Mouse (Mus musculus) hindbrain, embryonic 11.5 days (tissue): Measurements from ENCODE around the gene Sugt1. TPM values are rescaled to one million over a fixed set of nuclear protein-coding genes. Genes with fewer than 3 reads are reported as not detected.

ENCODE experiments used
- ATAC-seq: fragments of 200-750 bp; cut with Nextera tagmentation; 2 replicates; pipeline ENCODE4 v1.8.0; 2017; ENCODE audit warnings: mild to moderate bottlenecking, moderate TSS enrichment, moderate library complexity; ENCODE audit not compliant: low FRiP score
- DNase-seq: peaks from one replicate; pipeline ENCODE4 v3.0.0-alpha.2; 2015; ENCODE audit warnings: low spot score
- H3K27ac ChIP-seq: fragments of 300-500 bp; sonication (generic); 2 replicates; pipeline ENCODE4 v1.5.1; 2014; ENCODE audit warnings: mild to moderate bottlenecking, low read depth, low read length
- H3K27me3 ChIP-seq: fragments of 300-500 bp; sonication (generic); 2 replicates; pipeline ENCODE4 v1.6.1; 2014; ENCODE audit warnings: mild to moderate bottlenecking, low read length, moderate library complexity, mixed read lengths; ENCODE audit not compliant: control insufficient read depth, insufficient read depth
- H3K36me3 ChIP-seq: fragments of 300-500 bp; sonication (generic); 2 replicates; pipeline ENCODE4 v1.6.1; 2014; ENCODE audit warnings: mild to moderate bottlenecking, low read length, moderate library complexity, mixed read lengths; ENCODE audit not compliant: control insufficient read depth, insufficient read depth
- H3K4me1 ChIP-seq: fragments of 300-500 bp; sonication (generic); replicated peaks from 2 replicates; pipeline ENCODE4 v1.6.1; 2014; ENCODE audit warnings: low read length, mixed read lengths; ENCODE audit not compliant: control insufficient read depth, insufficient read depth
- H3K4me2 ChIP-seq: fragments of 300-500 bp; sonication (generic); replicated peaks from 2 replicates; pipeline ENCODE4 v1.6.1; 2014; ENCODE audit warnings: mild to moderate bottlenecking, low read depth, low read length
- H3K4me3 ChIP-seq: fragments of 300-500 bp; sonication (generic); 2 replicates; pipeline ENCODE4 v1.5.1; 2014; ENCODE audit warnings: low read depth, low read length
- H3K9ac ChIP-seq: fragments of 300-500 bp; sonication (generic); 2 replicates; pipeline ENCODE4 v1.6.1; 2014; ENCODE audit warnings: low read depth, low read length
- H3K9me3 ChIP-seq: fragments of 300-500 bp; sonication (generic); 2 replicates; pipeline ENCODE4 v1.6.1; 2016; ENCODE audit warnings: low read length; ENCODE audit not compliant: control insufficient read depth
- WGBS: fragments of 180-500 bp; shearing (Covaris S2); extraction: QIAGEN DNeasy Blood & Tissue Kit; methylation state at CpG from one replicate; pipeline ENCODE4 v1.1.7; 2014; 5-methylcytosine and 5-hydroxymethylcytosine counted together
- polyA plus RNA-seq: library from polyadenylated mRNA; unstranded; fragments of >200 nt; fragmentation: Nextera tagmentation; extraction: Ambion mirVana; gene quantifications from 2 replicates; pipeline ENCODE4 v1.2.1, GENCODE M21; 2014

Gene Sugt1
- polyA plus RNA-seq, 1 experiment from 2014 or later: 165 TPM

DNA sequence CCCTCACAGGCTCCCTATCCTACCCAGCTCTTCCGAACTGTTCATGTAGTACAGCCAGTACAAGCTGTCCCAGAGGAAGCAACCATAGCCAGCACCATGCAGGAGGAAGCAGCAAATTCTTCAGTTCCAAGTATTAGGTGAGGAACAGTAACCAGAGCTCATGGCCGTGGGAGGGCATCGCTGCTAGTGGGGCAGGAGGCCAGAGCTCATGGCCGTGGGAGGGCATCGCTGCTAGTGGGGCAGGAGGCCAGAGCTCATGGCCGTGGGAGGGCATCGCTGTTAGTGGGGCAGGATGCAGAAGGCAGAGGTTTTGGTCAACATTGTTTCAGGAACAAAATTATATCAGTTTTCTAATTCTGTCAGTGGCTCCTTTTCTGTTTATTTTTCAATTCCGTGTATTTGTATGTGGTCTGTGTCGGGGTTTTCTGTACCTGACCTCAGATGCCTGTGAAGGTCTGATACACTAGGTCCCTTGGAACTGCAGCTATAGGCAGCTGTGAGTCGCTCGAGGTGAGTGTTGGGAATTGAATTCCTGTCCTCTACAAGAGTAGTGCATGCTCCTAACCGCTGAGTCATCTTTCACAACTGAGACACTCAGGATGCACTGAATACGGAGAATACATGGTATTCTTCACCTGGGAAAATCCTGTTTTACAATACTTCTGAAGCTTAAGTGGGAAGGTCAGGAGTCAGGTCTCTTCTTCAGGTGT, 13.9 kb upstream of the Sugt1 start:
- DNase-seq (no peak), ATAC-seq (no peak)
- WGBS: 91% methylated on average over 13 of the region's 13 CpGs
- no peak overlapping the region for H3K9ac ChIP-seq
- no peaks in the 10 kb centered on the region for H3K27me3 ChIP-seq
- H3K27ac ChIP-seq: no peak overlapping the region
- H3K36me3 ChIP-seq: no peaks in the 10 kb centered on the region
- no peaks in the 10 kb centered on the region for H3K9me3 ChIP-seq
- H3K4me2 ChIP-seq: no peak overlapping the region
- H3K4me1 ChIP-seq: no peaks in the 10 kb centered on the region
- H3K4me3 ChIP-seq: no peak overlapping the region

DNA sequence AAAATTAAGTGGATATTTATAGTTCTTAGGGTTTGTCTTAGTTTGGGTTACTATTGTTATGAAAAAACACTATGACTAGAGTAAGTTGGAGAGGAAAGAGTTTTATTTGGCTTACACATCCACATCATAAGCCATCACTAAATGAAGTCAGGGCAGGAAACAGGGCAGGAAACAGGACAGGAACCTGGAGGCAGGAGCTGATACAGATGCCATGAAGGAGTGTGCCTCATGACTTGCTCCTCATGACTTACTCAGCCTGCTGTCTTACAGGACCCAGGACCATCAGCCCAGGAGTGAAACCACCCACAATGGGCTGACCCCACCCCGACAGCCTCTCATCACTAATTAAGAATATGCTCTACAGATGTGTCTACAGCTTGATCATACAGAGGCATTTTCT, 13.1 kb upstream of the Sugt1 start:
- WGBS: 93% methylated on average over 1 of the region's 1 CpGs
- Histone ChIP-seq H3K27me3 (no peaks in the 10 kb centered on the region), H3K4me2 (no peak overlapping the region), H3K27ac (no peak overlapping the region), H3K4me3 (no peak overlapping the region), H3K9ac (no peak overlapping the region), H3K4me1 (no peaks in the 10 kb centered on the region), H3K9me3 (no peaks in the 10 kb centered on the region), H3K36me3 (no peaks in the 10 kb centered on the region)
- DNase-seq (no peak), ATAC-seq (no peak)

DNA sequence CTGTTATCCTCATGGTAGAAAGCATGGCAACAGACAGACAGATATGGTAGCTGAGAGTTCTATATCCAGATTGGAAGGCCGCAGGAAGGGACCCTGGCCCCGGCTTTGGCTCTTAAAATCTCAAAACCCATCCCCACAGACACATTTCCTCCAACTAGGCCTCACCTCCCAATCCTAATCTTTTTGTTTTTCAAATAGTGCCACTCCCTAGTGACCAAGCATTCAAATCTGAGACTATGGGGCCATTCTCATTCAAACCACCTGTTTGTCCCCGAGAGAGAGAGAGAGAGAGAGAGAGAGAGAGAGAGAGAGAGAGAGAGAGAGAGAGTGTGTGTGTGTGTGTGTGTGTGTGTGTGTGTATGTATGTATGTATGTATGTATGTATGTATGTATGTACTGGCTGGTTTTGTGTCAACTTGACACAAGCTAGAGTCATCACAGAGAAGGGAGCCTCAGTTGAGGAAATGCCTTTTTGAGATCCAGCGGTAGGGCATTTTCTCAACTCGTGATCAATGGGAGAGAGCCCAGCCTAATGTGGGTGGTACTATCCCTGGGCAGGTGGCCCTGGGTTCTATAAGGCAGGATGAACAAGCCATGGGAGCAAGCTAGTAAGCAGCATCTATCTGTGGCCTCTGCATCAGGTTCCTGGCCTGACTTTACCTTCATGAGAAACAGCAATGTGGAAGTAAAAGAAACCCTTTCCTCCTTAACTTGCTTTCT, 3.8 kb upstream of the Sugt1 start:
- no peak for ATAC-seq
- Histone ChIP-seq H3K27me3 (no peaks in the 10 kb centered on the region), H3K9ac (no peak overlapping the region), H3K4me3 (no peak overlapping the region), H3K27ac (no peak overlapping the region), H3K4me1 (peaks cover 2% of the 10 kb centered on the region; the same call in 1 of the 2 replicates), H3K36me3 (no peaks in the 10 kb centered on the region), H3K4me2 (no peak overlapping the region), H3K9me3 (no peaks in the 10 kb centered on the region)
- DNase-seq: no peak
- 80% methylated on average over 5 of the region's 5 CpGs for WGBS

DNA sequence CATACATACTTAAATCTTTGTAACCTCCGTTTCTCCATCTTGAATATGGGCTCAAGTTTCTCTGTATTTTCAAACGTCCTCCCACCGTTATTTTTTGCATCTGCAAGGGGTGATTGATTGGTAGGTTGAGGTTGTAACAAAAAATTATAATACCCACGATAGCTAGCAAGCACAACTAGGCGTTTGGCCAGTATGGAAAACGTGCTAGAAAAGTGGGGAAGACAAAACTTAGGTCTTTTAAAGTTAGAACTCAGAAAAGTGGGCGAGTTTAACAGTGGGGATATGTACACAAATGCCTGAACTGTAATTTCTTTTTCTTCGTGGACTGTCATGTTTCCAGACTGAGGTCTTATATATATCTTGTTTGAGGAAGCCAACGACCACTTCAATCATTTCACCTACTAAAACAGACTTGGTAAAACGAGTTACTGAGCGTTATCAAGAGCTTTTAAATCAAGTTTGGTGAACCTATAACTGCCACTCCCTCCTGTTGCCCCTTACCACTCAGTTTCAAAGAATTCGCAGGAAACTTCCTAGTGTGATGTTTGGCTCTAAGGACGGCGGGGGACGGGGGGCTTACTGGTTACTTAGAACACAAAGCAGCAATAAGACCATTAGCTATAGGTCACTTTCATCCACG, 872 bp upstream of the Sugt1 start:
- peak; percentile 14 for DNase-seq
- peaks cover 3% of the 10 kb centered on the region; the same call in 1 of the 2 replicates for H3K4me1 ChIP-seq

DNA sequence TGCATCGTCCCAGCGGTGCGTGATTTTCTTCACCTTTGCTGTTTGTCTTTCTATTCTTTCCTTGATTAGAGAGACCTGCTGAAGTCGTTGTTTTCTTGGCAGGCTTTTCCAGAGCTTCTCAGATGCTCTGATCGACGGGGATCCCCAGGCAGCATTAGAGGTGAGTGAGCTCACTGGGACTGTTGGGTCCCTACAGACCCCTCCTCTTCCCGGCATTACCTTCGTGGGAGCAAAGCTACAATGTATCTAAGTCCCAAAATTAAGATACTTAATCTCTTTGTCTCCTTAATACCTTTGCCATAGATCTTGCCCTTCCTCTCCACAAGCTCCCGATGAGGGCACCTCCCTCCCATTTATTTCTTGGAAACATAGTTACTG, 350 bp downstream of the Sugt1 start:
- Histone ChIP-seq H3K4me1 (peaks cover 3% of the 10 kb centered on the region; the same call in 1 of the 2 replicates), H3K36me3 (no peaks in the 10 kb centered on the region), H3K27ac (0 out of 2 replicates have a peak overlapping the region, but pooled peaks have one; percentile 30), H3K9ac (peak overlapping the region; percentile 75), H3K9me3 (no peaks in the 10 kb centered on the region), H3K4me2 (peak overlapping the region; percentile 60), H3K27me3 (no peaks in the 10 kb centered on the region), H3K4me3 (peak overlapping the region; percentile 71)
- ATAC-seq: peak; percentile 53
- DNase-seq: no peak
- 2% methylated on average over 9 of the region's 9 CpGs for WGBS

More for the DNA sequence above, 872 bp upstream of the Sugt1 start:
- H3K27me3 ChIP-seq: no peaks in the 10 kb centered on the region
- H3K4me3 ChIP-seq: peak overlapping the region; percentile 71
- H3K27ac ChIP-seq: peak overlapping the region; percentile 87
- H3K9me3 ChIP-seq: no peaks in the 10 kb centered on the region
- 36% methylated on average over 16 of the region's 16 CpGs for WGBS
- H3K36me3 ChIP-seq: no peaks in the 10 kb centered on the region
- ATAC-seq: no peak
- H3K4me2 ChIP-seq: peak overlapping the region; percentile 51
- peak overlapping the region; percentile 74 for H3K9ac ChIP-seq

DNA sequence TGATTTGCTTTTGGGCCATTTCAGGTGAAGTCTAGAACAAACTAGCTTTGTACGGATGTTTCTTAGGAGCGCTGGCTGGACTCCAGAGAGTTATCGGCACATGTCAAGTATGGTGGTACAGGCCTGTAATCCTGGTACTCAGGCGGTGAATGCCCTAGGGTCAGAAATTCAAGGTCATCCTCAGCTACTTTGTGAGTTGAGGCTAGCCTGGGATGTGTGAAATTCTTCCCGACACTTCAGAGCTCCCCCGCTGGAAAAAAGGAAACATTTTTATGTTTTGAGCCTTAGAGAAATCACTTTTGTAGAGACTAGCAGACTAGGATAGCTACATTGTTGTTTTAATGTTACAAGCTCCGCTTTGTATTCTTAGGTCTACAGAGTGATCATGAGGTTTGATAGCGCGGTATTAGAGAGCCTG, 1.1 kb downstream of the Sugt1 start:
- H3K9me3 ChIP-seq: no peaks in the 10 kb centered on the region
- peak overlapping the region; percentile 60 for H3K4me2 ChIP-seq
- no peaks in the 10 kb centered on the region for H3K36me3 ChIP-seq
- 89% methylated on average over 9 of the region's 9 CpGs for WGBS
- DNase-seq (no peak), ATAC-seq (no peak)
- peaks cover 3% of the 10 kb centered on the region; the same call in 1 of the 2 replicates for H3K4me1 ChIP-seq
- peak overlapping the region; percentile 71 for H3K4me3 ChIP-seq
- H3K27ac ChIP-seq: no peak overlapping the region
- H3K9ac ChIP-seq: no peak overlapping the region; the same call in 1 of the 2 replicates
- no peaks in the 10 kb centered on the region for H3K27me3 ChIP-seq

DNA sequence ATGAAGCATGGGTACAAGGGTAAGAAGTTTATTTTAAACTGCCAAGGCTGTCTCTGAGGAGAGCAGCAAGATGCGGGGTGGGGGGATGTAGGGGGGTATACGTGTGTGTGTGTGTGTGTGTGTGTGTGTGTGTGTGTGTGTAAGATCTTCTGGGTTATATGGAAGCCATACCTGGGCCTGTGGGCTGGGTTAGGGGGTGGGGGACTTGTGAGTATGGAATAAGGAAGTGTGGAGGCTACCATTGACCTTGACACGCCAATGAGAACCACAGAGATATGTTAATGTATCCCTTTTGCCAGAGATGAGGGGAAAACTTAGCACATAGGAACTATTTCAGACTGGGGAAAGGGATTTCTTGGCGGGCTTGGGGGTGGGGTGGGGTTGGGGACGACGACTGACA, 1.9 kb downstream of the Sugt1 start:
- H3K27ac ChIP-seq: no peak overlapping the region
- no peaks in the 10 kb centered on the region for H3K9me3 ChIP-seq
- no peaks in the 10 kb centered on the region for H3K36me3 ChIP-seq
- H3K9ac ChIP-seq: no peak overlapping the region
- WGBS: 82% methylated on average over 6 of the region's 6 CpGs
- H3K27me3 ChIP-seq: no peaks in the 10 kb centered on the region
- DNase-seq (no peak), ATAC-seq (no peak)
- H3K4me1 ChIP-seq: peaks cover 3% of the 10 kb centered on the region; the same call in 1 of the 2 replicates
- no peak overlapping the region for H3K4me2 ChIP-seq
- no peak overlapping the region for H3K4me3 ChIP-seq

DNA sequence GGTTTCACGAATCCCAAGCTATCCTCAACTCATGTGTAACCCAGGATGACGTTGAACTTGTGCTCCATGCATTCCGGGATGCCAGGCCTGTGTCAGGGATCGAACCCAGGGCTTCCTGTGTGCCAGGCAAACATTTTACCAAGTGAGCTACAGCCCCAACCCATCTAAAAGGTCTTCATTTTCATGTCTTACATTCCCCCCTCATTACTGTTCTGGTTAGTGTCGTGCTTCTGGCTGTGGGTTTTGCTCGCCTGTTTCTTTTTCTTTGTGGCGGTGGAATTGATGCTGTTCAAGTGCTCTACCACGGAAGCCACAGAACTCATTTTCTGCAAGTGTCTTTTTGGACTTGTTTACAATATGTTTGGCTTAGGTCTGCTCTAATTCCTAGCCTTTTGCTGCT, 3.4 kb downstream of the Sugt1 start:
- H3K27me3 ChIP-seq: no peaks in the 10 kb centered on the region
- H3K4me2 ChIP-seq: no peak overlapping the region
- no peak overlapping the region for H3K9ac ChIP-seq
- ATAC-seq (no peak), DNase-seq (no peak)
- H3K9me3 ChIP-seq: no peaks in the 10 kb centered on the region
- H3K36me3 ChIP-seq: no peaks in the 10 kb centered on the region
- 98% methylated on average over 8 of the region's 8 CpGs for WGBS
- H3K27ac ChIP-seq: no peak overlapping the region
- no peak overlapping the region for H3K4me3 ChIP-seq
- H3K4me1 ChIP-seq: peaks cover 3% of the 10 kb centered on the region; the same call in 1 of the 2 replicates
